Mouse (Mus musculus) neural tube, embryonic 14.5 days (tissue): Measurements from ENCODE around the gene Amigo2. TPM values are rescaled to one million over a fixed set of nuclear protein-coding genes. Genes with fewer than 3 reads are reported as not detected.
A peak's percentile ranks its signal among the peaks of the same experiment; 100 is the strongest.

Experiments used
- ATAC-seq: fragments of 200-750 bp; cut with Nextera tagmentation; 2 replicates; pipeline ENCODE4 v1.8.0; 2017; ENCODE audit warnings: low read depth, mild to moderate bottlenecking, moderate TSS enrichment, moderate library complexity
- H3K27ac ChIP-seq: fragments of 300-500 bp; sonication (generic); 2 replicates; pipeline ENCODE4 v1.5.1; 2014; ENCODE audit warnings: low read depth, mild to moderate bottlenecking, control low read depth, low read length, moderate library complexity, mixed read lengths
- H3K27me3 ChIP-seq: fragments of 300-500 bp; sonication (generic); 2 replicates; pipeline ENCODE4 v1.6.1; 2014; ENCODE audit warnings: low read length; ENCODE audit not compliant: control insufficient read depth, insufficient read depth
- H3K36me3 ChIP-seq: fragments of 300-500 bp; sonication (generic); 2 replicates; pipeline ENCODE4 v1.6.1; 2014; ENCODE audit warnings: low read length, mixed read lengths; ENCODE audit not compliant: control insufficient read depth, insufficient read depth
- H3K4me1 ChIP-seq: fragments of 300-500 bp; sonication (generic); 2 replicates; pipeline ENCODE4 v1.6.1; 2014; ENCODE audit warnings: low read length; ENCODE audit not compliant: control insufficient read depth, insufficient read depth
- H3K4me2 ChIP-seq: fragments of 300-500 bp; sonication (generic); 2 replicates; pipeline ENCODE4 v1.6.1; 2014; ENCODE audit warnings: mild to moderate bottlenecking, low read depth, low read length, control low read depth
- H3K4me3 ChIP-seq: fragments of 300-500 bp; sonication (generic); 2 replicates; pipeline ENCODE4 v1.5.1; 2014; ENCODE audit warnings: low read depth, low read length, control low read depth, mixed read lengths
- H3K9ac ChIP-seq: fragments of 300-500 bp; sonication (generic); replicated peaks from 2 replicates; pipeline ENCODE4 v1.6.1; 2014; ENCODE audit warnings: low read depth, mild to moderate bottlenecking, control low read depth, low read length, mixed read lengths
- H3K9me3 ChIP-seq: fragments of 300-500 bp; sonication (generic); 2 replicates; pipeline ENCODE4 v1.6.1; 2016; ENCODE audit warnings: low read length; ENCODE audit not compliant: control insufficient read depth
- WGBS: fragments of 180-500 bp; shearing (Covaris S2); extraction: QIAGEN DNeasy Blood & Tissue Kit; methylation state at CpG from one replicate; pipeline ENCODE4 v1.1.7; 2014; 5-methylcytosine and 5-hydroxymethylcytosine counted together
- polyA plus RNA-seq: library from polyadenylated mRNA; unstranded; fragments of >200 nt; fragmentation: Nextera tagmentation; extraction: Ambion mirVana; gene quantifications from 2 replicates; pipeline ENCODE4 v1.2.1, GENCODE M21; 2014

The Amigo2 gene
- polyA plus RNA-seq, 1 experiment from 2014 or later, result 8.5 TPM

- Histone ChIP-seq H3K9ac (no peak overlapping the region), H3K9me3 (no peaks in the 10 kb centered on the region), H3K27me3 (no peaks in the 10 kb centered on the region), H3K27ac (no peak overlapping the region), H3K36me3 (no peaks in the 10 kb centered on the region), H3K4me2 (no peak overlapping the region), H3K4me1 (no peaks in the 10 kb centered on the region), H3K4me3 (no peak overlapping the region)
- 81% methylated on average over 5 of the region's 5 CpGs for WGBS
- no peak for ATAC-seq
These were observed 37.1 kb upstream of the Amigo2 start for GRCm38 (mm10) chr15:97284201-97284600.

DNA sequence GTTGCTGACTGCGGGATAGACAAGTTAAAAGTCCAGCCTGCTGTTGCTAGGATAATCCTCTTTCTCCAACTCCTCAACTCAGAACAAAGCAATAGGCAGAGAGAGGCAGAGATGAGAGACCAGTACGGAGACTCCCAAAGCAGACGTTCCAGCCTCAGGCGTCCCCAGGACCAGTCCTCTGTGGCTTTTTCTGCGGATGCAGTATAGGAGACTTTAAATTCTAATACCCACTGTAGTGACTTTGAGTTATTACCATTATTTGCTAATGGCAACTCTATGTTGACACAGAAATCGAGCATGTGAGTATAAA is 35.4 kb upstream of the Amigo2 start:
- no peaks in the 10 kb centered on the region for H3K36me3 ChIP-seq
- no peak overlapping the region for H3K27ac ChIP-seq
- no peaks in the 10 kb centered on the region for H3K9me3 ChIP-seq
- H3K4me3 ChIP-seq, result no peak overlapping the region
- H3K9ac ChIP-seq, result no peak overlapping the region
- H3K4me1 ChIP-seq, result no peaks in the 10 kb centered on the region
- WGBS, result 72% methylated on average over 6 of the region's 6 CpGs
- H3K27me3 ChIP-seq, result no peaks in the 10 kb centered on the region
- no peak for ATAC-seq
- no peak overlapping the region for H3K4me2 ChIP-seq

- ATAC-seq, result no peak
- H3K4me2 ChIP-seq, result no peak overlapping the region
- WGBS, result 74% methylated on average over 10 of the region's 10 CpGs
These were observed 34.9 kb upstream of the Amigo2 start for GRCm38 (mm10) chr15:97281712-97282571.

GRCm38 (mm10) chr15:97280776-97281175 is 33.7 kb upstream of the Amigo2 start:
- Histone ChIP-seq H3K36me3 (no peaks in the 10 kb centered on the region), H3K4me1 (0 out of 2 replicates have a peak, but pooled peaks cover 6% of the 10 kb centered on the region), H3K9ac (no peak overlapping the region), H3K4me2 (no peak overlapping the region), H3K9me3 (no peaks in the 10 kb centered on the region), H3K27ac (no peak overlapping the region), H3K27me3 (no peaks in the 10 kb centered on the region), H3K4me3 (no peak overlapping the region)
- no peak for ATAC-seq
- 71% methylated on average over 9 of the region's 9 CpGs for WGBS

More at GRCm38 (mm10) chr15:97281712-97282571, 34.9 kb upstream of the Amigo2 start:
- Histone ChIP-seq H3K9ac (no peak overlapping the region), H3K36me3 (no peaks in the 10 kb centered on the region), H3K9me3 (no peaks in the 10 kb centered on the region), H3K4me3 (no peak overlapping the region), H3K27me3 (no peaks in the 10 kb centered on the region), H3K27ac (no peak overlapping the region), H3K4me1 (0 out of 2 replicates have a peak, but pooled peaks cover under 1% of the 10 kb centered on the region)

DNA sequence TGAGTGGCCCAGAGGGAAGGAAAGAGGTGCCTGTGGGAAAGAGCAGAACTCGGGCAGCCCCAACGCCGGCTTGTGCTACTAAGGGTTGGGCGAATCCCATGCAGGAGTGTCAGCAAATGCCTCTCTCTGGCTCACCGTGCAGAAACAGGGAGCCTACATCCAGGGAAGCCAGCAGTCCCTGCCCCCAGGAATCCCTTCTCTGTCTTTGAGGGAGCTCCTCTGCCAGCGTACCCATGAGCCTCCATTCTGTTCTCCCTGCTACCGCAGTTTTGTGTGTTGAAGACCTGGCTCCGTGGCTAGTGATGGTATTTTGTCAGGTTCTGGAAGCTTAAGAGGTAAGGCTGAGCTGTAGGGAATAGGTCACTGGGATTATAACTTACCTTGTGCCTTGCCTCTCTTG is 33.0 kb upstream of the Amigo2 start:
- no peaks in the 10 kb centered on the region for H3K27me3 ChIP-seq
- no peak overlapping the region for H3K4me2 ChIP-seq
- H3K27ac ChIP-seq, result no peak overlapping the region
- no peaks in the 10 kb centered on the region for H3K9me3 ChIP-seq
- WGBS, result 91% methylated on average over 8 of the region's 8 CpGs
- no peak overlapping the region for H3K4me3 ChIP-seq
- no peaks in the 10 kb centered on the region for H3K36me3 ChIP-seq
- 0 out of 2 replicates have a peak, but pooled peaks cover 6% of the 10 kb centered on the region for H3K4me1 ChIP-seq
- no peak for ATAC-seq
- no peak overlapping the region for H3K9ac ChIP-seq

DNA sequence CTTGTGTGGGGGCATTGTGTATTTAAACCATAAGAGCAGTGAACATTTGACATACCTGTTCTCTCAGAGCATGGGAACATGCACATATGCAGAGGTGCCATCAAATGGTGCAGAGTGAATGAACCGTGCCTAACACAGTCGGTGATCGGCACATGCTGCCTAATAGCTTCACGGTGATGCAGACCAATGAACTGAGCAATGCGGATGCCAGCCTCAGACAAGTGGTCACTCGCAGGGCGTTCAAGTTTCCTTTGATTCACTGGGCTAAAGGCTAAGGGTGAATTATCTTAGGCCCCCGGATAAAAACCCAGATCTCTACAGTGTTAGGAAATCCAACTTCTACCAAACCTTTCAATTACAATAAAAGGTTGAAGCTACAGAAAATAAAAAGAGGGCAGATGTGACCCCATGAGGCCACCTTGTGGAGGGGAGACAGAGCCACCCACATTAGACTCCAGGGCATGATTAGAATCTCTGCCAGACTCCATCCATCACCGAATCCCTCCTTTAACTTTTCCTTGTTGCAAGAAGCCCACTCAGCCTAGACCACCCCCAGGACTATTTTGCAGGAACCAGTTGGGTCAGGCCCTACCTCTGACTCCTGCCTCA is 31.4 kb upstream of the Amigo2 start:
- Histone ChIP-seq H3K27me3 (no peaks in the 10 kb centered on the region), H3K27ac (no peak overlapping the region), H3K4me3 (no peak overlapping the region), H3K36me3 (no peaks in the 10 kb centered on the region), H3K4me2 (no peak overlapping the region), H3K9ac (no peak overlapping the region), H3K9me3 (no peaks in the 10 kb centered on the region), H3K4me1 (0 out of 2 replicates have a peak, but pooled peaks cover 6% of the 10 kb centered on the region)
- WGBS, result 85% methylated on average over 9 of the region's 9 CpGs
- ATAC-seq, result no peak

DNA sequence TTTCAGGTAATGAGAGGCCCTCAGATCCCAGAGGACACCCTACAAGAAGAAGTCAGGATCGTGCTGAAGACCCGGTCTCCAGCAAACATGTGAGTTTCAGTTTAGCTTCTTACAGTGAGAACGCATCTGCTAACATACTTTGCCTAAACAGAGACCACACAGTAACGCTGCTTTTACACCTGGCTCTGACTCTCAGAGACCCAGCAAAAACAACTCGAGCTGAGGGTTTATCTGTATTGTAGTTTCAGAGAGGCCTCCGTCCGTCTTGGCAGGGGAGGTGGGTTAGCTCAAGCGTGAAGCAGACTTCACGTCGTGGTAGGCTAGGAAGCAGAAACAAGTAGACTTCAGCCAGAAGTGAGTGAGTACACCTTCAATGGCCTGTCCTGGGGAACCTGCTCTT is 30.2 kb upstream of the Amigo2 start:
- H3K27me3 ChIP-seq, result no peaks in the 10 kb centered on the region
- H3K4me2 ChIP-seq, result no peak overlapping the region
- ATAC-seq, result no peak
- 0 out of 2 replicates have a peak, but pooled peaks cover 6% of the 10 kb centered on the region for H3K4me1 ChIP-seq
- no peak overlapping the region for H3K4me3 ChIP-seq
- no peak overlapping the region for H3K9ac ChIP-seq
- WGBS, result 71% methylated on average over 10 of the region's 10 CpGs
- no peak overlapping the region for H3K27ac ChIP-seq
- no peaks in the 10 kb centered on the region for H3K36me3 ChIP-seq
- H3K9me3 ChIP-seq, result no peaks in the 10 kb centered on the region

DNA sequence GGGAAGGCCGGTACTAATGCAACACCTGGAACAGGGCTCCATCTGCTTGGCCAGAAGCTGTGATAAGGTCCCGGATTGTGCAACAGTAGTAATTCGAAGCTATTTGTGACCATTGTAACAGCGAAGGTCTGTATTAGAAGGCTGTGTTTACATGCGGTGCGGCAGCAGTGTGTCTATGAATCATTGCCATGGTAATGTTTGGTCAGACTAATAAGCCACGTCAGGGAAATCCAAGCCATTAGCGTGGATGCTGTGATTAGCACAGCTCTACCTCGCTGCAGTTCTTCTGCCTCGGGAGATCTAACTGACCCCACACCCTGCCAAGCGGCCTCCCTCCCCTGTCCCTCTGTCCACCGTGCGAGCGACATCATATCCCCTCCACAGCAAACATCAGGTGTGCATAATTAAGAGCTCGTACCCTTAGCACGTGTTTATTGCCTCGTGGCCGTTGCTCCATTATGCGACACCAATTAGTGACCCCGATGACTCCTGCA is 29.6 kb upstream of the Amigo2 start:
- no peak overlapping the region for H3K4me2 ChIP-seq
- peak; percentile 34 for ATAC-seq
- H3K36me3 ChIP-seq, result no peaks in the 10 kb centered on the region
- H3K27ac ChIP-seq, result no peak overlapping the region
- no peaks in the 10 kb centered on the region for H3K9me3 ChIP-seq
- no peaks in the 10 kb centered on the region for H3K27me3 ChIP-seq
- 40% methylated on average over 20 of the region's 20 CpGs for WGBS
- 0 out of 2 replicates have a peak, but pooled peaks cover 6% of the 10 kb centered on the region for H3K4me1 ChIP-seq
- H3K9ac ChIP-seq, result no peak overlapping the region
- no peak overlapping the region for H3K4me3 ChIP-seq
